Mouse (Mus musculus): ENCODE measurements around the gene Gon4l.

- TF ChIP-seq CTCF (IDR thresholded peaks at IDR 0.05 in 2 of 3, conservative IDR thresholded peaks at IDR 0.05 in 1 of 3; ENCODE audit: control insufficient read depth in 1 of 3, insufficient read depth in 1 of 3, low read depth in 2 of 3, low read length in 3 of 3, poor library complexity in 1 of 3, severe bottlenecking in 1 of 3) (no peak), CHD1 (IDR thresholded peaks at IDR 0.05; ENCODE audit: low read depth, low read length) (no peak), TAL1 (IDR thresholded peaks at IDR 0.05; ENCODE audit: low read length) (no peak), POLR2A (IDR thresholded peaks at IDR 0.05; ENCODE audit: control insufficient read depth in 1 of 2, insufficient read depth in 1 of 2, low read depth in 1 of 2, low read length in 2 of 2, poor library complexity in 1 of 2) (no peak), MEF2A (IDR thresholded peaks at IDR 0.05; ENCODE audit: extremely low read depth, insufficient replicate concordance, low read depth, low read length, poor library complexity, severe bottlenecking) (no peak), TCF12 (IDR thresholded peaks at IDR 0.05; ENCODE audit: low read depth, low read length) (no peak), GATA1 (IDR thresholded peaks at IDR 0.05; ENCODE audit: low read depth, low read length) (no peak), HCFC1 (IDR thresholded peaks at IDR 0.05; ENCODE audit: low read depth, low read length) (no peak), EP300 (IDR thresholded peaks at IDR 0.05; ENCODE audit: low read depth in 1 of 2, low read length in 2 of 2) (no peak)
These were observed 20.8 kb downstream of the Gon4l start for GRCm38 (mm10) chr3:88855837-88856236.

Measured in MEL (cell line).